Mouse (Mus musculus) intestine, embryonic 16.5 days (tissue): ENCODE measurements around the gene Twist2. TPM values are rescaled to one million over a fixed set of nuclear protein-coding genes. Genes with fewer than 3 reads are reported as not detected.

ENCODE experiments used
- ATAC-seq: fragments of 200-750 bp; cut with Nextera tagmentation; 2 replicates; pipeline ENCODE4 v1.8.0; 2017; ENCODE audit warnings: moderate TSS enrichment, moderate library complexity
- H3K27ac ChIP-seq: fragments of 300-500 bp; sonication (generic); 2 replicates; pipeline ENCODE4 v1.5.1; 2014; ENCODE audit warnings: mild to moderate bottlenecking, low read length
- H3K27me3 ChIP-seq: fragments of 300-500 bp; sonication (generic); replicated peaks from 2 replicates; pipeline ENCODE4 v1.6.1; 2014; ENCODE audit warnings: low read length, control low read depth, mixed read lengths; ENCODE audit not compliant: control insufficient read depth, insufficient read depth
- H3K36me3 ChIP-seq: fragments of 300-500 bp; sonication (generic); 2 replicates; pipeline ENCODE4 v1.6.1; 2014; ENCODE audit warnings: low read length, control low read depth; ENCODE audit not compliant: control insufficient read depth, insufficient read depth
- H3K4me1 ChIP-seq: fragments of 300-500 bp; sonication (generic); 2 replicates; pipeline ENCODE4 v1.6.1; 2014; ENCODE audit warnings: low read length, control low read depth, mixed read lengths; ENCODE audit not compliant: control insufficient read depth, insufficient read depth
- H3K4me2 ChIP-seq: fragments of 300-500 bp; sonication (generic); 2 replicates; pipeline ENCODE4 v1.6.1; 2014; ENCODE audit warnings: low read depth, low read length, control low read depth
- H3K4me3 ChIP-seq: fragments of 300-500 bp; sonication (generic); 2 replicates; pipeline ENCODE4 v1.5.1; 2014; ENCODE audit warnings: mild to moderate bottlenecking, low read length
- H3K9ac ChIP-seq: fragments of 300-500 bp; sonication (generic); 2 replicates; pipeline ENCODE4 v1.6.1; 2014; ENCODE audit warnings: low read depth, low read length
- H3K9me3 ChIP-seq: fragments of 300-500 bp; sonication (generic); 2 replicates; pipeline ENCODE4 v1.6.1; 2016; ENCODE audit warnings: low read length, control low read depth; ENCODE audit not compliant: control insufficient read depth
- WGBS: fragments of 180-500 bp; shearing (Covaris S2); extraction: QIAGEN DNeasy Blood & Tissue Kit; methylation state at CpG from one replicate; pipeline ENCODE4 v1.1.7; 2014; 5-methylcytosine and 5-hydroxymethylcytosine counted together
- polyA plus RNA-seq: library from polyadenylated mRNA; unstranded; fragments of >200 nt; fragmentation: Nextera tagmentation; extraction: Ambion mirVana; gene quantifications from 2 replicates; pipeline ENCODE4 v1.2.1, GENCODE M21; 2015

Gene Twist2
- polyA plus RNA-seq, 1 experiment from 2014 or later: 5.1 TPM

- no peaks in the 10 kb centered on the region for H3K36me3 ChIP-seq
- no peak overlapping the region for H3K4me2 ChIP-seq
- 0 out of 2 replicates have a peak, but pooled peaks cover 4% of the 10 kb centered on the region for H3K4me1 ChIP-seq
- WGBS: 47% methylated on average over 4 of the region's 4 CpGs
- H3K27me3 ChIP-seq: no peaks in the 10 kb centered on the region
- no peaks in the 10 kb centered on the region for H3K9me3 ChIP-seq
- no peak for ATAC-seq
- H3K4me3 ChIP-seq: no peak overlapping the region
- H3K9ac ChIP-seq: no peak overlapping the region
- no peak overlapping the region for H3K27ac ChIP-seq
These were observed 24.0 kb downstream of the Twist2 start for GRCm38 (mm10) chr1:91825261-91825660.

- peaks cover 2% of the 10 kb centered on the region; the same call in 1 of the 2 replicates for H3K4me1 ChIP-seq
- ATAC-seq: no peak
- no peak overlapping the region for H3K4me2 ChIP-seq
- no peak overlapping the region for H3K4me3 ChIP-seq
- H3K9ac ChIP-seq: no peak overlapping the region
- no peaks in the 10 kb centered on the region for H3K27me3 ChIP-seq
- H3K36me3 ChIP-seq: no peaks in the 10 kb centered on the region
- WGBS: 90% methylated on average over 7 of the region's 7 CpGs
- H3K27ac ChIP-seq: no peak overlapping the region
- no peaks in the 10 kb centered on the region for H3K9me3 ChIP-seq
These were observed 30.7 kb downstream of the Twist2 start for GRCm38 (mm10) chr1:91831978-91832377.

- 70% methylated on average over 6 of the region's 6 CpGs for WGBS
These were observed 38.3 kb downstream of the Twist2 start for GRCm38 (mm10) chr1:91839557-91839956.

GRCm38 (mm10) chr1:91839979-91840378, 38.7 kb downstream of the Twist2 start:
- Histone ChIP-seq H3K9me3 (no peaks in the 10 kb centered on the region), H3K4me2 (no peak overlapping the region), H3K4me3 (no peak overlapping the region), H3K4me1 (peaks cover 18% of the 10 kb centered on the region), H3K27me3 (no peaks in the 10 kb centered on the region), H3K27ac (no peak overlapping the region), H3K36me3 (no peaks in the 10 kb centered on the region), H3K9ac (no peak overlapping the region)
- no peak; the same call in 1 of the 2 replicates for ATAC-seq
- 63% methylated on average over 6 of the region's 6 CpGs for WGBS

More at GRCm38 (mm10) chr1:91839557-91839956, 38.3 kb downstream of the Twist2 start:
- peak; percentile 46; the same call in 1 of the 2 replicates for ATAC-seq
- Histone ChIP-seq H3K36me3 (no peaks in the 10 kb centered on the region), H3K4me2 (no peak overlapping the region), H3K27me3 (no peaks in the 10 kb centered on the region), H3K9me3 (no peaks in the 10 kb centered on the region), H3K9ac (no peak overlapping the region), H3K4me3 (no peak overlapping the region), H3K27ac (no peak overlapping the region), H3K4me1 (peaks cover 14% of the 10 kb centered on the region)

GRCm38 (mm10) chr1:91844236-91844635, 43.0 kb downstream of the Twist2 start:
- 66% methylated on average over 4 of the region's 4 CpGs for WGBS
- Histone ChIP-seq H3K9ac (no peak overlapping the region), H3K4me3 (no peak overlapping the region), H3K36me3 (no peaks in the 10 kb centered on the region), H3K27ac (no peak overlapping the region), H3K27me3 (no peaks in the 10 kb centered on the region), H3K9me3 (no peaks in the 10 kb centered on the region), H3K4me2 (no peak overlapping the region), H3K4me1 (peaks cover 19% of the 10 kb centered on the region)
- ATAC-seq: no peak

- WGBS: 56% methylated on average over 8 of the region's 8 CpGs
- H3K27me3 ChIP-seq: no peaks in the 10 kb centered on the region; the same call in 1 of the 2 replicates
- no peaks in the 10 kb centered on the region for H3K9me3 ChIP-seq
- no peak overlapping the region for H3K27ac ChIP-seq
- no peak overlapping the region for H3K9ac ChIP-seq
- H3K4me2 ChIP-seq: no peak overlapping the region
- ATAC-seq: peak; percentile 52
- no peaks in the 10 kb centered on the region for H3K36me3 ChIP-seq
- peaks cover 13% of the 10 kb centered on the region for H3K4me1 ChIP-seq
- no peak overlapping the region for H3K4me3 ChIP-seq
These were observed 43.6 kb downstream of the Twist2 start for GRCm38 (mm10) chr1:91844681-91845379.

GRCm38 (mm10) chr1:91845380-91845957, 44.2 kb downstream of the Twist2 start:
- no peaks in the 10 kb centered on the region for H3K9me3 ChIP-seq
- no peaks in the 10 kb centered on the region for H3K36me3 ChIP-seq
- H3K9ac ChIP-seq: no peak overlapping the region
- 79% methylated on average over 9 of the region's 9 CpGs for WGBS
- H3K4me3 ChIP-seq: no peak overlapping the region
- peaks cover 7% of the 10 kb centered on the region for H3K4me1 ChIP-seq
- no peak overlapping the region for H3K4me2 ChIP-seq
- no peak for ATAC-seq
- no peak overlapping the region for H3K27ac ChIP-seq
- no peaks in the 10 kb centered on the region; the same call in 1 of the 2 replicates for H3K27me3 ChIP-seq

GRCm38 (mm10) chr1:91851300-91851699, 50.0 kb downstream of the Twist2 start:
- peaks cover 1% of the 10 kb centered on the region; the same call in 1 of the 2 replicates for H3K4me1 ChIP-seq
- WGBS: 73% methylated on average over 7 of the region's 7 CpGs
- ATAC-seq: no peak
- H3K4me2 ChIP-seq: no peak overlapping the region
- H3K9ac ChIP-seq: no peak overlapping the region
- no peaks in the 10 kb centered on the region; the same call in 1 of the 2 replicates for H3K27me3 ChIP-seq
- H3K27ac ChIP-seq: no peak overlapping the region
- H3K36me3 ChIP-seq: no peaks in the 10 kb centered on the region
- no peak overlapping the region for H3K4me3 ChIP-seq
- H3K9me3 ChIP-seq: no peaks in the 10 kb centered on the region

- H3K4me1 ChIP-seq: peaks cover 15% of the 10 kb centered on the region
- no peak overlapping the region for H3K4me2 ChIP-seq
- H3K36me3 ChIP-seq: no peaks in the 10 kb centered on the region
- peak; percentile 93 for ATAC-seq
- H3K27me3 ChIP-seq: no peaks in the 10 kb centered on the region
- peak overlapping the region; percentile 34; the same call in 1 of the 2 replicates for H3K27ac ChIP-seq
- no peaks in the 10 kb centered on the region for H3K9me3 ChIP-seq
- H3K9ac ChIP-seq: no peak overlapping the region
- WGBS: 38% methylated on average over 9 of the region's 9 CpGs
- H3K4me3 ChIP-seq: no peak overlapping the region
These were observed 55.8 kb downstream of the Twist2 start for GRCm38 (mm10) chr1:91856771-91857664.
